Mouse (Mus musculus) stomach, embryonic 16.5 days (tissue): ENCODE data around the gene Tdrd6. TPM values are rescaled to one million over a fixed set of nuclear protein-coding genes. Genes with fewer than 3 reads are reported as not detected.

Experiments
- ATAC-seq: fragments of 200-750 bp; cut with Nextera tagmentation; 2 replicates; pipeline ENCODE4 v1.8.0; 2017; ENCODE audit warnings: moderate number of reproducible peaks, moderate TSS enrichment; ENCODE audit not compliant: insufficient read depth, low FRiP score
- H3K27ac ChIP-seq: fragments of 300-500 bp; sonication (generic); 2 replicates; pipeline ENCODE4 v1.5.1; 2014; ENCODE audit warnings: low read length
- H3K27me3 ChIP-seq: fragments of 300-500 bp; sonication (generic); 2 replicates; pipeline ENCODE4 v1.6.1; 2014; ENCODE audit warnings: low read length, control low read depth, mixed read lengths; ENCODE audit not compliant: control insufficient read depth, insufficient read depth
- H3K36me3 ChIP-seq: fragments of 300-500 bp; sonication (generic); 2 replicates; pipeline ENCODE4 v1.6.1; 2014; ENCODE audit warnings: low read length; ENCODE audit not compliant: control insufficient read depth, insufficient read depth
- H3K4me1 ChIP-seq: fragments of 300-500 bp; sonication (generic); 2 replicates; pipeline ENCODE4 v1.6.1; 2014; ENCODE audit warnings: low read length, control low read depth, mixed read lengths; ENCODE audit not compliant: control insufficient read depth, insufficient read depth
- H3K4me2 ChIP-seq: fragments of 300-500 bp; sonication (generic); 2 replicates; pipeline ENCODE4 v1.6.1; 2014; ENCODE audit warnings: low read depth, low read length, mixed read lengths
- H3K4me3 ChIP-seq: fragments of 300-500 bp; sonication (generic); replicated peaks from 2 replicates; pipeline ENCODE4 v1.5.1; 2014; ENCODE audit warnings: mild to moderate bottlenecking, low read length
- H3K9ac ChIP-seq: fragments of 300-500 bp; sonication (generic); 2 replicates; pipeline ENCODE4 v1.6.1; 2014; ENCODE audit warnings: low read length
- H3K9me3 ChIP-seq: fragments of 300-500 bp; sonication (generic); replicated peaks from 2 replicates; pipeline ENCODE4 v1.6.1; 2016; ENCODE audit warnings: low read length, control low read depth; ENCODE audit not compliant: control insufficient read depth
- WGBS: fragments of 180-500 bp; shearing (Covaris S2); extraction: QIAGEN DNeasy Blood & Tissue Kit; methylation state at CpG from one replicate; pipeline ENCODE4 v1.1.7; 2014; 5-methylcytosine and 5-hydroxymethylcytosine counted together
- polyA plus RNA-seq: library from polyadenylated mRNA; unstranded; fragments of >200 nt; fragmentation: Nextera tagmentation; extraction: Ambion mirVana; gene quantifications from 2 replicates; pipeline ENCODE4 v1.2.1, GENCODE M21; 2015

The Tdrd6 gene
- polyA plus RNA-seq, result 0.14 TPM in 1 of 2 replicates, not detected in the other

GRCm38 (mm10) chr17:43629496-43630426, at the start of gene Tdrd6:
Gene Tdrd6, minus strand, starts transcription at chr17:43630299.
- Histone ChIP-seq H3K4me2 (peak within 1 kb of the TSS; percentile 57), H3K9me3 (no peaks in the 10 kb centered on the region), H3K4me3 (peak within 1 kb of the TSS; percentile 33), H3K36me3 (no peaks in the 10 kb centered on the region), H3K27ac (no peak within 1 kb of the TSS), H3K9ac (0 out of 2 replicates have a peak within 1 kb of the TSS, but pooled peaks have one; percentile 32), H3K4me1 (peaks cover 12% of the 10 kb centered on the region; the same call in 1 of the 2 replicates), H3K27me3 (peaks cover 32% of the 10 kb centered on the region)
- 0 out of 2 replicates have a peak, but pooled peaks have one; percentile 25 for ATAC-seq
- WGBS, result 3% methylated on average over 83 of the region's 83 CpGs

GRCm38 (mm10) chr17:43677317-43677716, 47.2 kb upstream of the Tdrd6 start:
- H3K27me3 ChIP-seq, result no peaks in the 10 kb centered on the region
- WGBS, result 33% methylated on average over 1 of the region's 1 CpGs
- no peaks in the 10 kb centered on the region for H3K9me3 ChIP-seq
- 0 out of 2 replicates have a peak, but pooled peaks cover 6% of the 10 kb centered on the region for H3K36me3 ChIP-seq
- no peak overlapping the region for H3K27ac ChIP-seq
- no peak overlapping the region for H3K9ac ChIP-seq
- no peak overlapping the region for H3K4me2 ChIP-seq
- 0 out of 2 replicates have a peak, but pooled peaks cover 6% of the 10 kb centered on the region for H3K4me1 ChIP-seq
- no peak overlapping the region for H3K4me3 ChIP-seq
- ATAC-seq, result no peak

- H3K4me1 ChIP-seq, result 0 out of 2 replicates have a peak, but pooled peaks cover 6% of the 10 kb centered on the region
- no peak overlapping the region for H3K4me2 ChIP-seq
- WGBS, result 82% methylated on average over 1 of the region's 1 CpGs
- no peak overlapping the region for H3K4me3 ChIP-seq
- H3K36me3 ChIP-seq, result 0 out of 2 replicates have a peak, but pooled peaks cover 6% of the 10 kb centered on the region
- no peak for ATAC-seq
- no peak overlapping the region for H3K9ac ChIP-seq
- H3K9me3 ChIP-seq, result no peaks in the 10 kb centered on the region
- H3K27me3 ChIP-seq, result no peaks in the 10 kb centered on the region
- no peak overlapping the region for H3K27ac ChIP-seq
Observed at GRCm38 (mm10) chr17:43676241-43676640, 46.1 kb upstream of the Tdrd6 start.

GRCm38 (mm10) chr17:43675228-43675627, 45.1 kb upstream of the Tdrd6 start:
- H3K36me3 ChIP-seq, result 0 out of 2 replicates have a peak, but pooled peaks cover 4% of the 10 kb centered on the region
- no peak overlapping the region for H3K4me3 ChIP-seq
- 41% methylated on average over 1 of the region's 1 CpGs for WGBS
- no peaks in the 10 kb centered on the region for H3K27me3 ChIP-seq
- H3K4me1 ChIP-seq, result 0 out of 2 replicates have a peak, but pooled peaks cover 6% of the 10 kb centered on the region
- no peaks in the 10 kb centered on the region for H3K9me3 ChIP-seq
- no peak overlapping the region for H3K9ac ChIP-seq
- H3K4me2 ChIP-seq, result no peak overlapping the region
- H3K27ac ChIP-seq, result no peak overlapping the region
- no peak for ATAC-seq

GRCm38 (mm10) chr17:43671907-43672306, 41.8 kb upstream of the Tdrd6 start:
- no peak overlapping the region for H3K4me3 ChIP-seq
- H3K36me3 ChIP-seq, result no peaks in the 10 kb centered on the region
- ATAC-seq, result no peak
- no peaks in the 10 kb centered on the region for H3K27me3 ChIP-seq
- no peak overlapping the region for H3K9ac ChIP-seq
- no peaks in the 10 kb centered on the region for H3K9me3 ChIP-seq
- H3K4me1 ChIP-seq, result peaks cover 18% of the 10 kb centered on the region
- H3K27ac ChIP-seq, result no peak overlapping the region
- WGBS, result 46% methylated on average over 4 of the region's 4 CpGs
- H3K4me2 ChIP-seq, result no peak overlapping the region

GRCm38 (mm10) chr17:43669145-43669695, 39.1 kb upstream of the Tdrd6 start:
- no peak for ATAC-seq
- 58% methylated on average over 6 of the region's 6 CpGs for WGBS
- Histone ChIP-seq H3K4me2 (peak overlapping the region; percentile 93), H3K27ac (no peak overlapping the region), H3K4me1 (peaks cover 12% of the 10 kb centered on the region), H3K9ac (no peak overlapping the region), H3K4me3 (peak overlapping the region; percentile 92; the same call in 1 of the 2 replicates), H3K27me3 (no peaks in the 10 kb centered on the region), H3K36me3 (no peaks in the 10 kb centered on the region), H3K9me3 (no peaks in the 10 kb centered on the region)

- Histone ChIP-seq H3K9me3 (no peaks in the 10 kb centered on the region), H3K4me2 (peak within 1 kb of the TSS; percentile 93), H3K4me1 (peaks cover 12% of the 10 kb centered on the region), H3K9ac (peak within 1 kb of the TSS; percentile 83), H3K36me3 (no peaks in the 10 kb centered on the region), H3K4me3 (peak within 1 kb of the TSS; percentile 92), H3K27ac (peak within 1 kb of the TSS; percentile 46; the same call in 1 of the 2 replicates), H3K27me3 (no peaks in the 10 kb centered on the region)
- WGBS, result 0% methylated on average over 17 of the region's 17 CpGs
- no peak for ATAC-seq
Observed at GRCm38 (mm10) chr17:43667290-43667843, 37.3 kb upstream of the Tdrd6 start, which contains the start of gene Cyp39a1. Gene Cyp39a1, plus strand, starts transcription at chr17:43667425.

GRCm38 (mm10) chr17:43666576-43667289, 36.6 kb upstream of the Tdrd6 start, which contains the start of gene Slc25a27:
Gene Slc25a27, minus strand, starts transcription at chr17:43667214.
- Histone ChIP-seq H3K36me3 (no peaks in the 10 kb centered on the region), H3K4me3 (peak within 1 kb of the TSS; percentile 92), H3K9ac (peak within 1 kb of the TSS; percentile 83), H3K27me3 (no peaks in the 10 kb centered on the region), H3K4me2 (peak within 1 kb of the TSS; percentile 93), H3K27ac (peak within 1 kb of the TSS; percentile 46; the same call in 1 of the 2 replicates), H3K9me3 (no peaks in the 10 kb centered on the region), H3K4me1 (peaks cover 12% of the 10 kb centered on the region)
- under 1% methylated on average over 41 of the region's 41 CpGs for whole genome bisulfite sequencing
- ATAC-seq, result peak; percentile 97
